Mouse (Mus musculus) embryonic facial prominence, embryonic 12.5 days (tissue): Measurements from ENCODE around the gene Ssh2. TPM values are rescaled to one million over a fixed set of nuclear protein-coding genes. Genes with fewer than 3 reads are reported as not detected.
"Not testable (repeated sequence)": the region's sequence is repeated elsewhere in the genome, so short reads cannot be mapped to it uniquely, and the experiment has no call there.

ENCODE experiments used
- ATAC-seq: fragments of 200-750 bp; cut with Nextera tagmentation; 2 replicates; pipeline ENCODE4 v1.8.0; 2017; ENCODE audit not compliant: insufficient number of reproducible peaks, insufficient read depth, low FRiP score, low TSS enrichment
- H3K27ac ChIP-seq: fragments of 300-500 bp; sonication (generic); 2 replicates; pipeline ENCODE4 v1.5.1; 2016; ENCODE audit warnings: mild to moderate bottlenecking
- H3K27me3 ChIP-seq: fragments of 300-500 bp; sonication (generic); 2 replicates; pipeline ENCODE4 v1.6.1; 2016; ENCODE audit warnings: mild to moderate bottlenecking, moderate library complexity
- H3K36me3 ChIP-seq: fragments of 300-500 bp; sonication (generic); 2 replicates; pipeline ENCODE4 v1.6.1; 2016; ENCODE audit warnings: mild to moderate bottlenecking
- H3K4me1 ChIP-seq: fragments of 300-500 bp; sonication (generic); 2 replicates; pipeline ENCODE4 v1.6.1; 2016
- H3K4me2 ChIP-seq: fragments of 300-500 bp; sonication (generic); replicated peaks from 2 replicates; pipeline ENCODE4 v1.6.1; 2016; ENCODE audit warnings: mild to moderate bottlenecking, moderate library complexity
- H3K4me3 ChIP-seq: fragments of 300-500 bp; sonication (generic); 2 replicates; pipeline ENCODE4 v1.5.1; 2016; ENCODE audit warnings: mild to moderate bottlenecking
- H3K9ac ChIP-seq: fragments of 300-500 bp; sonication (generic); 2 replicates; pipeline ENCODE4 v1.6.1; 2016; ENCODE audit warnings: mild to moderate bottlenecking, moderate library complexity
- H3K9me3 ChIP-seq: fragments of 300-500 bp; sonication (generic); 2 replicates; pipeline ENCODE4 v1.6.1; 2016; ENCODE audit warnings: mild to moderate bottlenecking, moderate library complexity
- WGBS: fragments of 180-500 bp; shearing (Covaris S2); methylation state at CpG from one replicate; pipeline ENCODE4 v1.1.7; 2016; 5-methylcytosine and 5-hydroxymethylcytosine counted together
- polyA plus RNA-seq: library from polyadenylated mRNA; unstranded; fragments of >200 nt; fragmentation: Nextera tagmentation; extraction: Ambion mirVana; gene quantifications from 2 replicates; pipeline ENCODE4 v1.2.1, GENCODE M21; 2016

Ssh2 gene
- polyA plus RNA-seq, 1 experiment from 2014 or later: 10.5 TPM

- H3K36me3 ChIP-seq: no peaks in the 10 kb centered on the region
- no peaks in the 10 kb centered on the region for H3K4me1 ChIP-seq
- no peak overlapping the region for H3K4me2 ChIP-seq
- no peak overlapping the region for H3K27ac ChIP-seq
- H3K9me3 ChIP-seq: no peaks in the 10 kb centered on the region
- H3K9ac ChIP-seq: no peak overlapping the region
- 88% methylated on average over 3 of the region's 3 CpGs for WGBS
- ATAC-seq: no peak
- H3K27me3 ChIP-seq: no peaks in the 10 kb centered on the region
- H3K4me3 ChIP-seq: no peak overlapping the region
Observed at GRCm38 (mm10) chr11:77381174-77381573, 165.1 kb downstream of the Ssh2 start.

GRCm38 (mm10) chr11:77384151-77384550, 168.1 kb downstream of the Ssh2 start:
- ATAC-seq: no peak
- H3K4me3 ChIP-seq: no peak overlapping the region
- H3K4me2 ChIP-seq: no peak overlapping the region
- no peak overlapping the region for H3K27ac ChIP-seq
- no peak overlapping the region for H3K9ac ChIP-seq
- H3K27me3 ChIP-seq: no peaks in the 10 kb centered on the region
- no peaks in the 10 kb centered on the region for H3K36me3 ChIP-seq
- H3K9me3 ChIP-seq: no peaks in the 10 kb centered on the region
- 68% methylated on average over 3 of the region's 3 CpGs for WGBS
- H3K4me1 ChIP-seq: no peaks in the 10 kb centered on the region

- no peak for ATAC-seq
- H3K4me3 ChIP-seq: no peak overlapping the region
- H3K9me3 ChIP-seq: no peaks in the 10 kb centered on the region
- H3K9ac ChIP-seq: no peak overlapping the region
- 38% methylated on average over 3 of the region's 3 CpGs for WGBS
- H3K27me3 ChIP-seq: no peaks in the 10 kb centered on the region
- H3K36me3 ChIP-seq: no peaks in the 10 kb centered on the region
- H3K4me1 ChIP-seq: no peaks in the 10 kb centered on the region
- no peak overlapping the region for H3K27ac ChIP-seq
- no peak overlapping the region for H3K4me2 ChIP-seq
Observed at GRCm38 (mm10) chr11:77385706-77386690, 169.9 kb downstream of the Ssh2 start.

GRCm38 (mm10) chr11:77388197-77388596, 172.1 kb downstream of the Ssh2 start:
- H3K4me1 ChIP-seq, H3K9me3 ChIP-seq, H3K9ac ChIP-seq, H3K36me3 ChIP-seq, H3K27me3 ChIP-seq, ATAC-seq, H3K4me2 ChIP-seq, H3K4me3 ChIP-seq, H3K27ac ChIP-seq: not testable (repeated sequence)
- WGBS: 79% methylated on average over 3 of the region's 3 CpGs

GRCm38 (mm10) chr11:77395539-77395938, 179.5 kb downstream of the Ssh2 start:
- 92% methylated on average over 2 of the region's 2 CpGs for WGBS
- H3K27ac ChIP-seq: no peak overlapping the region
- ATAC-seq: no peak
- H3K4me3 ChIP-seq: no peak overlapping the region
- no peaks in the 10 kb centered on the region for H3K4me1 ChIP-seq
- no peaks in the 10 kb centered on the region for H3K27me3 ChIP-seq
- no peak overlapping the region for H3K4me2 ChIP-seq
- H3K9ac ChIP-seq: no peak overlapping the region
- no peaks in the 10 kb centered on the region for H3K9me3 ChIP-seq
- H3K36me3 ChIP-seq: 0 out of 2 replicates have a peak, but pooled peaks cover 2% of the 10 kb centered on the region

- Histone ChIP-seq H3K27me3 (no peaks in the 10 kb centered on the region), H3K9ac (no peak overlapping the region), H3K4me1 (no peaks in the 10 kb centered on the region), H3K4me3 (no peak overlapping the region), H3K4me2 (no peak overlapping the region), H3K27ac (no peak overlapping the region), H3K36me3 (0 out of 2 replicates have a peak, but pooled peaks cover 2% of the 10 kb centered on the region), H3K9me3 (no peaks in the 10 kb centered on the region)
- WGBS: 74% methylated on average over 2 of the region's 2 CpGs
- no peak for ATAC-seq
Observed at GRCm38 (mm10) chr11:77402508-77402907, 186.4 kb downstream of the Ssh2 start.

GRCm38 (mm10) chr11:77406329-77406728, 190.2 kb downstream of the Ssh2 start:
- WGBS: 76% methylated on average over 2 of the region's 2 CpGs
- no peak overlapping the region for H3K9ac ChIP-seq
- no peaks in the 10 kb centered on the region for H3K4me1 ChIP-seq
- H3K27me3 ChIP-seq: no peaks in the 10 kb centered on the region
- H3K4me3 ChIP-seq: no peak overlapping the region
- H3K4me2 ChIP-seq: no peak overlapping the region
- no peak for ATAC-seq
- H3K27ac ChIP-seq: no peak overlapping the region
- no peaks in the 10 kb centered on the region for H3K9me3 ChIP-seq
- 0 out of 2 replicates have a peak, but pooled peaks cover 4% of the 10 kb centered on the region for H3K36me3 ChIP-seq

- H3K4me2 ChIP-seq: no peak overlapping the region
- 72% methylated on average over 6 of the region's 6 CpGs for WGBS
- no peak for ATAC-seq
- H3K36me3 ChIP-seq: 0 out of 2 replicates have a peak, but pooled peaks cover 4% of the 10 kb centered on the region
- no peaks in the 10 kb centered on the region for H3K4me1 ChIP-seq
- no peak overlapping the region for H3K27ac ChIP-seq
- H3K4me3 ChIP-seq: no peak overlapping the region
- no peaks in the 10 kb centered on the region for H3K9me3 ChIP-seq
- no peaks in the 10 kb centered on the region for H3K27me3 ChIP-seq
- no peak overlapping the region for H3K9ac ChIP-seq
Observed at GRCm38 (mm10) chr11:77409879-77410278, 193.8 kb downstream of the Ssh2 start.

GRCm38 (mm10) chr11:77411284-77411683, 195.2 kb downstream of the Ssh2 start:
- ATAC-seq: no peak
- Histone ChIP-seq H3K27me3 (no peaks in the 10 kb centered on the region), H3K9me3 (no peaks in the 10 kb centered on the region)

GRCm38 (mm10) chr11:77414141-77414839, 198.2 kb downstream of the Ssh2 start:
- no peak overlapping the region for H3K4me2 ChIP-seq
- H3K27me3 ChIP-seq: no peaks in the 10 kb centered on the region
- H3K36me3 ChIP-seq: no peaks in the 10 kb centered on the region
- no peak overlapping the region for H3K27ac ChIP-seq
- H3K9ac ChIP-seq: no peak overlapping the region
- H3K4me3 ChIP-seq: no peak overlapping the region
- H3K9me3 ChIP-seq: no peaks in the 10 kb centered on the region
- H3K4me1 ChIP-seq: 0 out of 2 replicates have a peak, but pooled peaks cover 4% of the 10 kb centered on the region
- ATAC-seq: no peak
- WGBS: 71% methylated on average over 2 of the region's 2 CpGs

More at GRCm38 (mm10) chr11:77411284-77411683, 195.2 kb downstream of the Ssh2 start:
- H3K36me3 ChIP-seq: 0 out of 2 replicates have a peak, but pooled peaks cover 4% of the 10 kb centered on the region
- no peak overlapping the region for H3K27ac ChIP-seq
- H3K4me3 ChIP-seq: no peak overlapping the region
- H3K4me2 ChIP-seq: no peak overlapping the region
- no peak overlapping the region for H3K9ac ChIP-seq
- 0 out of 2 replicates have a peak, but pooled peaks cover 1% of the 10 kb centered on the region for H3K4me1 ChIP-seq

GRCm38 (mm10) chr11:77416212-77417000, 200.3 kb downstream of the Ssh2 start:
- Histone ChIP-seq H3K4me3 (no peak overlapping the region), H3K36me3 (0 out of 2 replicates have a peak, but pooled peaks cover 5% of the 10 kb centered on the region), H3K27me3 (no peaks in the 10 kb centered on the region), H3K4me2 (no peak overlapping the region), H3K9me3 (no peaks in the 10 kb centered on the region), H3K4me1 (0 out of 2 replicates have a peak, but pooled peaks cover 4% of the 10 kb centered on the region), H3K9ac (no peak overlapping the region), H3K27ac (no peak overlapping the region)
- WGBS: 63% methylated on average over 4 of the region's 4 CpGs
- ATAC-seq: no peak
